Mouse (Mus musculus): ENCODE data around the gene Fgd6. TPM values are rescaled to one million over a fixed set of nuclear protein-coding genes. Genes with fewer than 3 reads are reported as not detected.
A peak's percentile ranks its signal among the peaks of the same experiment; 100 is the strongest.

Fgd6 gene
- 4.0 and 4.1 TPM in 2 replicates for polyA plus RNA-seq (2016; fragmentation: Nextera tagmentation; extraction: Ambion mirVana)

DNA sequence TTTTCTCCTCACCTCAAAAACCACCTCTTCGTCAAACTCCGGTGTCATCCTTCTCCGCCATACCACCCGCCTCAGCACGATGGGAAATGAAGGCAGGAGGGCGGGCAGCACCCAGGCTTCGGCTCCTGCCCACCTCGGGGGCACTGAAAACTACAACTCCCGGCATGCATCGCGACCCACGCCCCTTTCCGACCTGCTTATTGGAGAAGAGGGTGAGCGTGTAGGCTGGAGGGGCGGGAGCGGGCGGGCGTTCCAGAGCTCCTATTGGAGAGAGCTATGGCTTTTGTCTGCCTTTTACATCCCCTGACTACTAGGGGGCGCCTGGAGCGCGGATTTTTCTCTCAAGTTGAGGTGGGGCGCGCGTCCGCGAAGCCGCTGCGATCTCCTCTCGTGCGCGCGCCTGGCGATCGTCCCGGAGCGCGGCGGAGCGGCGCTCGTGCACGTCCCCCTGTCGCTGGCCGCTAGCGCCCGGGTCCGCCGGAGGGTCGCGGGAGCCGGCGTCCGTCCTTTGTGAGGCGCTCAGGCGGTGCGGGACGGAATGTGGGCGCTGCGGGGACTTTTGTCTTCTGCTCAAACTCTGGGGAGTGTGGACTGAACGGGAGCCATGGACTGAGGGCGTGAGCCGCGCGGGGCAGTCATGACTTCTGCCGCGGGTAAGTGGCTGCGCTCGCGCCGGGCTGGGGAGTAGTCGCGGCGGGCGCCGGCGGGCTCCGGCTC lies at the start of gene Fgd6, which contains the start of gene Vezt:
Gene Fgd6 (plus strand): TSS at position 344 of the 717 bp plus-strand sequence.
Gene Vezt (minus strand): TSS at position 160 of the 717 bp plus-strand sequence.
- peaks cover under 1% of the 10 kb centered on the region; the same call in 1 of the 2 replicates for H3K36me3 ChIP-seq
- no peaks in the 10 kb centered on the region for H3K9me3 ChIP-seq
- peak within 1 kb of the TSS; percentile 86 for H3K4me3 ChIP-seq
- H3K4me2 ChIP-seq (replicated peaks), result peak within 1 kb of the TSS; percentile 70
- peak within 1 kb of the TSS; percentile 62; the same call in 1 of the 2 replicates for H3K27ac ChIP-seq
- WGBS, result under 1% methylated on average over 77 of the region's 77 CpGs
- H3K4me1 ChIP-seq, result peaks cover 15% of the 10 kb centered on the region
- peak; percentile 98 for ATAC-seq (ENCODE audit: low FRiP score, low read depth)
- H3K9ac ChIP-seq, result peak within 1 kb of the TSS; percentile 87
- H3K27me3 ChIP-seq (replicated peaks), result no peaks in the 10 kb centered on the region

DNA sequence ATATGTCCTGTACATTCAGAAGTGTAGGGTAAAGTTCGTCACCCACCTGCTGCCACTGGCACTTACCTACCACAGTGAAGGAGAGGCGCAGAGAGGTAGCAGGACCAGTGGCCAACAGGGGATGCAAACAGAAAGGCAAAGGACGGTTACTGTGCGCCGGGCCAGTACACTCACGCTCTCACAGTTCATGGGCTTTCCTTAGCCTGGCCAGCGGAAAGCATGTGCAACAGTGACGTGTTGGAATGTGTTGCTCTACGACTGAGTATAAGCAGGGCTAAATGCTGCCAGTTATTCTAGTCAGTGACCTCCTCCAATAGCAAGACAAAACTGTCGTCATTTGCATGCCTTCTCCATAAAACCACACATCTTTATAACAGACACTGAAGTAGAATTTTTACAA lies 41.7 kb upstream of the Fgd6 start:
- Histone ChIP-seq H3K9ac (no peak overlapping the region), H3K4me2 (replicated peaks) (no peak overlapping the region), H3K27me3 (replicated peaks) (no peaks in the 10 kb centered on the region), H3K4me1 (no peaks in the 10 kb centered on the region), H3K9me3 (no peaks in the 10 kb centered on the region), H3K4me3 (no peak overlapping the region), H3K36me3 (peaks cover 77% of the 10 kb centered on the region), H3K27ac (no peak overlapping the region)
- WGBS, result 96% methylated on average over 10 of the region's 10 CpGs
- ATAC-seq (ENCODE audit: low FRiP score, low read depth), result no peak

- no peaks in the 10 kb centered on the region for H3K9me3 ChIP-seq
- 94% methylated on average over 1 of the region's 1 CpGs for WGBS
- H3K4me1 ChIP-seq, result no peaks in the 10 kb centered on the region
- no peak overlapping the region for H3K27ac ChIP-seq
- peaks cover 78% of the 10 kb centered on the region for H3K36me3 ChIP-seq
- no peak overlapping the region for H3K9ac ChIP-seq
- H3K4me3 ChIP-seq, result no peak overlapping the region
- H3K27me3 ChIP-seq (replicated peaks), result no peaks in the 10 kb centered on the region
- no peak overlapping the region for H3K4me2 ChIP-seq (replicated peaks)
- no peak for ATAC-seq (ENCODE audit: low FRiP score, low read depth)
These were observed 40.7 kb upstream of the Fgd6 start for GRCm38 (mm10) chr10:93995100-93995499.

DNA sequence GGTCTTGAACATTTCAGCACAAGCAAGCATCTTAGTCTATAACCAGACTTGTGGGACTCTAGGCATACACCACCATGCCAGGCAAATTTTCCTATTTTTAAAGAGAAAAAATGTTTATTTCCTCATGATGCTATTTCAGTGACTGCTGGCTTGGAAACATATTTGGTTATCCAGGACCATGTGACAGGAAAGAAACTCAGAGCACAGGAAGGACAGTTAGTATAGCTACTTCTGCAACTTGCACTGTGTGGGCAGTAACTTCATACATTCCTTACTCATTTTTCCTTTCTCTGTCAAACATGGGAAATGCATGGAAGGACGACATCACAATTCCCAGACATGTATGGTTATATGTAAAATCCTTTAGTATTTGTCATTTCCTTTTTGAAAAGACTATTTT lies 36.4 kb upstream of the Fgd6 start:
- WGBS, result 91% methylated on average over 1 of the region's 1 CpGs
- Histone ChIP-seq H3K36me3 (peaks cover 80% of the 10 kb centered on the region), H3K9ac (no peak overlapping the region)

GRCm38 (mm10) chr10:94000223-94000622 lies 35.6 kb upstream of the Fgd6 start:
- Histone ChIP-seq H3K4me1 (no peaks in the 10 kb centered on the region), H3K9ac (no peak overlapping the region), H3K27ac (no peak overlapping the region), H3K4me2 (replicated peaks) (no peak overlapping the region), H3K4me3 (no peak overlapping the region), H3K36me3 (peaks cover 72% of the 10 kb centered on the region), H3K27me3 (replicated peaks) (no peaks in the 10 kb centered on the region), H3K9me3 (0 out of 2 replicates have a peak, but pooled peaks cover 2% of the 10 kb centered on the region)
- no peak for ATAC-seq (ENCODE audit: low FRiP score, low read depth)
- WGBS, result 93% methylated on average over 10 of the region's 10 CpGs

More for the DNA sequence above, 36.4 kb upstream of the Fgd6 start:
- Histone ChIP-seq H3K4me3 (no peak overlapping the region), H3K4me2 (replicated peaks) (no peak overlapping the region), H3K4me1 (no peaks in the 10 kb centered on the region), H3K27me3 (replicated peaks) (no peaks in the 10 kb centered on the region), H3K9me3 (0 out of 2 replicates have a peak, but pooled peaks cover 2% of the 10 kb centered on the region), H3K27ac (no peak overlapping the region)
- no peak for ATAC-seq (ENCODE audit: low FRiP score, low read depth)

DNA sequence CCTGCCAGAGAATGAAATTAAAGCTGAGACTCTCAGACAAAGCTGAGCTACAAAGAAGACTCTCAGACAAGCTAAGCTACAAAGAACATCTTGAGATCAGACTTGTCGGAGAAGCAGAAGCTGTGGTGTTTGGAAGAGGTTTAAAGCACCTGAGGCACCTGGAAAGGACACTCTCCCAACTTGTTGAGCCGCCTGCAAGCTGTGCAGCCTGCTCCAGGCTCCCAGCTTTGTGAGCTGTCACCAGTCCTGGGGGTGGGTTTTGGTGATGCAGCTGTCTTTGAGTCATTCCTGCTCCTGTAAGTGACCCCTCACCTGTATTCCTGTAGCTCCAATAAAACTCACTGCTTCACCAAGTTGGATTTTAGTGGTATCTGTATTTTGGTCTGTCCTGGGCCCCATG lies 27.4 kb upstream of the Fgd6 start:
- H3K4me1 ChIP-seq, result no peaks in the 10 kb centered on the region
- H3K27me3 ChIP-seq (replicated peaks), result no peaks in the 10 kb centered on the region
- no peaks in the 10 kb centered on the region for H3K9me3 ChIP-seq
- peaks cover 27% of the 10 kb centered on the region for H3K36me3 ChIP-seq
- no peak overlapping the region for H3K27ac ChIP-seq
- no peak overlapping the region for H3K4me2 ChIP-seq (replicated peaks)
- ATAC-seq (ENCODE audit: low FRiP score, low read depth), result no peak
- H3K9ac ChIP-seq, result no peak overlapping the region
- 94% methylated on average over 2 of the region's 2 CpGs for WGBS
- H3K4me3 ChIP-seq, result no peak overlapping the region

GRCm38 (mm10) chr10:94009991-94010679 lies 25.7 kb upstream of the Fgd6 start:
- ATAC-seq (ENCODE audit: low FRiP score, low read depth), result no peak
- Histone ChIP-seq H3K27ac (no peak overlapping the region), H3K4me1 (no peaks in the 10 kb centered on the region), H3K27me3 (replicated peaks) (no peaks in the 10 kb centered on the region), H3K36me3 (peaks cover 20% of the 10 kb centered on the region), H3K9ac (no peak overlapping the region), H3K9me3 (no peaks in the 10 kb centered on the region), H3K4me2 (replicated peaks) (no peak overlapping the region), H3K4me3 (no peak overlapping the region)
- WGBS, result 81% methylated on average over 3 of the region's 3 CpGs

GRCm38 (mm10) chr10:94011024-94011423 lies 24.8 kb upstream of the Fgd6 start:
- WGBS, result 36% methylated on average over 2 of the region's 2 CpGs
- H3K27me3 ChIP-seq (replicated peaks), result no peaks in the 10 kb centered on the region
- peaks cover 14% of the 10 kb centered on the region for H3K36me3 ChIP-seq
- H3K4me2 ChIP-seq (replicated peaks), result no peak overlapping the region
- ATAC-seq (ENCODE audit: low FRiP score, low read depth), result no peak
- no peaks in the 10 kb centered on the region for H3K9me3 ChIP-seq
- no peak overlapping the region for H3K4me3 ChIP-seq
- no peak overlapping the region for H3K9ac ChIP-seq
- no peak overlapping the region for H3K27ac ChIP-seq
- H3K4me1 ChIP-seq, result no peaks in the 10 kb centered on the region

GRCm38 (mm10) chr10:94013196-94013595 lies 22.6 kb upstream of the Fgd6 start:
- Histone ChIP-seq H3K27me3 (replicated peaks) (no peaks in the 10 kb centered on the region), H3K36me3 (peaks cover 4% of the 10 kb centered on the region), H3K9me3 (no peaks in the 10 kb centered on the region), H3K27ac (no peak overlapping the region), H3K4me1 (no peaks in the 10 kb centered on the region), H3K4me3 (no peak overlapping the region), H3K9ac (no peak overlapping the region), H3K4me2 (replicated peaks) (no peak overlapping the region)
- no peak for ATAC-seq (ENCODE audit: low FRiP score, low read depth)
- WGBS, result 50% methylated on average over 3 of the region's 3 CpGs

- WGBS, result 73% methylated on average over 4 of the region's 4 CpGs
- no peaks in the 10 kb centered on the region for H3K4me1 ChIP-seq
- no peak for ATAC-seq (ENCODE audit: low FRiP score, low read depth)
These were observed 21.6 kb upstream of the Fgd6 start for GRCm38 (mm10) chr10:94014200-94014599.

GRCm38 (mm10) chr10:94017455-94017854 lies 18.3 kb upstream of the Fgd6 start:
- Histone ChIP-seq H3K36me3 (no peaks in the 10 kb centered on the region; the same call in 1 of the 2 replicates), H3K4me3 (no peak overlapping the region), H3K4me1 (no peaks in the 10 kb centered on the region), H3K9ac (no peak overlapping the region), H3K27me3 (replicated peaks) (no peaks in the 10 kb centered on the region), H3K4me2 (replicated peaks) (no peak overlapping the region), H3K9me3 (no peaks in the 10 kb centered on the region), H3K27ac (no peak overlapping the region)
- 93% methylated on average over 8 of the region's 8 CpGs for WGBS
- no peak for ATAC-seq (ENCODE audit: low FRiP score, low read depth)

More at GRCm38 (mm10) chr10:94014200-94014599, 21.6 kb upstream of the Fgd6 start:
- Histone ChIP-seq H3K36me3 (no peaks in the 10 kb centered on the region; the same call in 1 of the 2 replicates), H3K4me3 (no peak overlapping the region), H3K9me3 (no peaks in the 10 kb centered on the region), H3K27ac (no peak overlapping the region), H3K9ac (no peak overlapping the region), H3K27me3 (replicated peaks) (no peaks in the 10 kb centered on the region), H3K4me2 (replicated peaks) (no peak overlapping the region)

DNA sequence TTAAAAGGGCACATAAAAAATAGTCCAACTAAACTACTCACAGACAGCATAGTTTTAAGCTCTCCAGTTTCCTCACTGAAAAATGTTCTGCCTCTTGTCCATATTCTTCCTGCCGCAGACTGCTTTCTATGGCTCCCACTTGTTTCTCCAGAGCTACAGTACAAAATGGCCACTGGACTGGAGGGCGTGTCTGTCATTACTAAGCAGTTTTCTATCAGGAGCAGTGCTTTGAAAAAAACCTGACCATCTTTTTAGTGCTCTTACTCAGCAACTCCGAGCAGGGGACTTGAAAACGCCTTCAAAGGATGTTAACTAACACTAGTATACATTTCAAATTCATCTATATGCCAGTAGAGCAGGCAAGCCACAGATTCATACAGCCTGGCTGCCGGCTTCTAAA lies 15.2 kb upstream of the Fgd6 start:
- H3K36me3 ChIP-seq, result peaks cover 16% of the 10 kb centered on the region
- H3K4me3 ChIP-seq, result no peak overlapping the region
- no peak overlapping the region for H3K9ac ChIP-seq
- ATAC-seq (ENCODE audit: low FRiP score, low read depth), result no peak
- H3K4me1 ChIP-seq, result no peaks in the 10 kb centered on the region
- no peaks in the 10 kb centered on the region for H3K9me3 ChIP-seq
- WGBS, result 86% methylated on average over 5 of the region's 5 CpGs
- H3K27ac ChIP-seq, result no peak overlapping the region
- no peaks in the 10 kb centered on the region for H3K27me3 ChIP-seq (replicated peaks)
- no peak overlapping the region for H3K4me2 ChIP-seq (replicated peaks)
